Mouse (Mus musculus): ENCODE measurements around the gene Cux2.
"Not testable (repeated sequence)": the region's sequence is repeated elsewhere in the genome, so short reads cannot be mapped to it uniquely, and the experiment has no call there.

The Cux2 gene

DNA sequence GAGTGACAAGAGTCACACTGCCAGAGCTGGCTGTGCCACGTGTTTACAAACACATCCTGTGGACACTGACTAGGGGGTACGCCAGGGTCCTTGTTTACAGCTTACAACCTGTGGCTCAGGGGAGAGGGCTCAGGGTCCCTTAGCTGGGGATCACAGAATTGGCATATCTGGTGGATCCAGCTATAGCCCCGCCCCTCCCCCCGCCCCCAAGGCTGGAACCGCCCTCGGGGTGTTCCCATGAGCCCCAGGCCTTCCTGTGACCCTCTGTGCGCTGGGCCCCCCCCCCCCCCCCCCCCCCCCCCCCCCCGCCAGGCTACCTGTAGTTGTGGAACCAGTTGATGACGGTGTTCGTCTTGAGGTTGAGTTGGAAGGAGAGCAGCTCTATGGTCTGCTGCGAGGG lies 185.6 kb downstream of the Cux2 start:
- DNase-seq (ENCODE audit: low spot score): no peak

- DNase-seq (ENCODE audit: low spot score): no peak
Observed at GRCm38 (mm10) chr5:121861964-121862363, 187.9 kb downstream of the Cux2 start.

GRCm38 (mm10) chr5:121858427-121858826 lies 191.5 kb downstream of the Cux2 start:
- DNase-seq (ENCODE audit: low spot score): no peak

DNA sequence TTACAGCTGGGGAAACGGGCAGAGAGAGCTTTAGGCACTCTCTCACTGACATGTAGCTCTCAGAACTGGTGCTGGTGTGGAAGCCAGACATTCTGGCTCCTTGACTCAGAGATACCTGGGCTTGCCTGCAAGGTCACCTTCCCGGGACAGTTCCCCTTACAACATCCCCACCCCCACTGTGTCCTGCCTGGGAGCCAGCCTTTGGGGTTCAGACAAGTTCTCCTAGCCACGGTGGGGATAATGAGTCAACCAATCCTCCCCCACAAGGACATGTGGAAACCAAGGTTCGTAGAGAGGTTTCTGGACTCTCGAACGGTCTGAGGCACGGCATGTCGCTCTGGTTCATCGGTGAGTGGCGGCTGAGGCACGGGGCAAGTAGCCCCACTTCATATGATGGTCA lies 193.2 kb downstream of the Cux2 start:
- no peak for DNase-seq (ENCODE audit: low spot score)

DNA sequence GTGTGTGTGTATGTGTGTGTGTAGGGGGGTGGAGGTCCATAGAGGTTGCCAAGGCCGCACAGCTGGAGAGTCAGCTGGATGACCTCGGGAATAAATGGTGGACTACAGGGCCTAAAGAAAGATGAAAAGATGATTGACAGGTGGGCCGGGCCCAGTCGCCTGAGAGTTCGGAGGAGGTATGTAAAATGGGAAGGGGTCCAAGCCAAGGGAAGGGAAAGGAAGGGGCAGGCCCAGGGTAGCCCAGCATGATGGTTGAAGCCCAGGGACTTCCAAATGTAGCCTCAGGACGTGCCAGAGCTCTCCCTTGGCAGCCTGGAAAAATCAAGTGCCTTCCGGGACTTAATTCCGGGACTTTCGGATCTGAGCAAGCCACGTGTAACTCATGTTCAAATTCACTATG lies 195.1 kb downstream of the Cux2 start:
- no peak for DNase-seq (ENCODE audit: low spot score)

DNA sequence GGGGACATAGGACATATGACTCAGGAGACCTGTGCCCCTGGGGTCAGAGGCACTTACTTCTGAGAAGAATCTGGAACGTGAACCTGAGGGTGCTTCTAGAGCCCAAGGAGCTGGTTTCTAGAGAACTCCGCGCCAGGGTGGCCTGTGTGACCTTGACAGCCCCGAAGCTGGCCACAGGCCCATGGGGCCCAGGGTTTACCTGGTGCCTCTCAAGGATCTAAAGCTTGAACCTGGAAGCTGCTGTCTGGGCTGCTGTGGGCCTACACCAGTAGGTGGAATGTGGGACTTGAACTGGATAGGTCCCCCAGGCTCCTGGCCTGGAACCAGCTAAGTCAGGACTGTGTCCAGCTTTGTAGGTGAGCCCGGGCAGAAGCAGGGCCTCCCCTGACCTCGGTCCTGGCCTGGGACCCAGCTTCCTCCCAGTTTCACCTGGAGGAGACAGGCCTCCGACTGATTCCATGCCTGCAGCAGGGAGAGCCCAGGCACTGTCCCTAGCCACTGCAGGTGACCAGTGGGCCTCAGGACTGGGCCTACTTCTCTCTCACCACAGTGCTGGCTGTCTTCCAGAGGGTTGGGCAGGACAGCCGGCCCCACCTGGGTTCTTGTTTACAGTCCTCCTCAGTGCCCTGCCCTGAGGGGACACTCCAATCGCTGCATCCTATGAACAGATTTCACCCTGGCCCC lies 196.4 kb downstream of the Cux2 start:
- DNase-seq (ENCODE audit: low spot score): peak; percentile 35

DNA sequence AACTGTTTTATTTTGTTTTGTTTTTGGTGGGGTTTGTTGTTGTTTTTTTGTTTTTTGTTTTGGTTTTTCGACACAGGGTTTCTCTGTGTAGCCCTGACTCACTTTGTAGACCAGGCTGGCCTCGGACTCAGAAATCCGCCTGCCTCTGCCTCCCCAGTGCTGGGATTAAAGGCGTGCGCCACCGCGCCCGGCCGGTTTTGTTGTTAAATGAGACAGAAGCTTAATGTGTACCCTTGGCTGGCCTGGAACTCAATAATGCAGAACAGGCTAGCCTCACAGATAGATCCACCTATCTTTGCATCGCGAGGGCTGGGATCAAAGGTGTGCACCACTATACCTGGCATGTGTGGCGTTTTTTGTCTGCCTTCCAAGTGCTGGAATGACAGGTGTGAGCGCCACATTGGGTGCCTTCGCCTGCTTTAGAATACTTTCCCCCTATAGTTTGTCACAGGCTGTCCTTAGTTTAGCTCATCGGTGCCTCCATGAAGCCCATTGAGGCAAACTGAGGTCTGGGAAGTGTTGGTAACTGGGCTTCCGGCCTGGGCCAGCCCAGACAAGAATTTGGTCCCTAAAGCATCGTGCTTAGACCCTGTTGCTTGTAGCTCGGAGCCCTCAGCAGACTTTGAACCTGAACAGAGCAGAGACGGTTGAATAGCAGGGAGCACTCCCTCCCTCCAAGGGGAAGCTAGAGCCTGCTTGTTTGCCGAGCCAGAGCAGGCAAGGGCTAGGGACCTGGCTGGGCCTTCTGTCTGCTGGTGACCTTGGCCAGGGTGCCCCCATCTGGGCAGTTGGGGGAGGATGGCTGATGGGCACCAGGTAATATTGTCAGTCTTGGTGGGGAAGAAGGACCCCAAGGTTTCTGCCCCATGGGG lies 200.2 kb downstream of the Cux2 start:
- no peak for DNase-seq (ENCODE audit: low spot score)

GRCm38 (mm10) chr5:121848743-121849142 lies 201.2 kb downstream of the Cux2 start, which contains the start of gene Pheta1:
Pheta1 (plus strand) TSS chr5:121848984.
- DNase-seq (ENCODE audit: low spot score): peak; percentile 92

- DNase-seq (ENCODE audit: low spot score): peak; percentile 76
Observed at GRCm38 (mm10) chr5:121848035-121848519, 201.8 kb downstream of the Cux2 start.

DNA sequence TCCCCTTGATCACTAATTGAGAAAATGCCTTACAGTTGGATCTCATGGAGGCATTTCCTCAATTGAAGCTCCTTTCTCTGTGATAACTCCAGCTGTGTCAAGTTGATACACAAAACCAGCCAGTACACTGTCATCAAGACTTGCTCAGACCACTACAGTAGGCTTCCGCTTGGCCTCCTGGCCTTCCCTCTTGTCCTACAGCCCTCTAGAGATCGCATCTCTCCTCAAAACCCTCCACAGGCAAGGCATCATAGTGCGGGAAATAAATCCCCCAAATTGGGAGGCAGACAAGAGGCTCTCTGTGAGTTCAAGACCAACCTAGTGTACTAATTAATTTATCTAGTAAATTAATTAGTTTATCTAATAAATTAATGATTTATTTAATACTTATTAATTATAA lies 202.6 kb downstream of the Cux2 start:
- not testable (repeated sequence) for DNase-seq (ENCODE audit: low spot score)

- no peak for DNase-seq (ENCODE audit: low spot score)
Observed at GRCm38 (mm10) chr5:121846322-121846721, 203.6 kb downstream of the Cux2 start.

DNA sequence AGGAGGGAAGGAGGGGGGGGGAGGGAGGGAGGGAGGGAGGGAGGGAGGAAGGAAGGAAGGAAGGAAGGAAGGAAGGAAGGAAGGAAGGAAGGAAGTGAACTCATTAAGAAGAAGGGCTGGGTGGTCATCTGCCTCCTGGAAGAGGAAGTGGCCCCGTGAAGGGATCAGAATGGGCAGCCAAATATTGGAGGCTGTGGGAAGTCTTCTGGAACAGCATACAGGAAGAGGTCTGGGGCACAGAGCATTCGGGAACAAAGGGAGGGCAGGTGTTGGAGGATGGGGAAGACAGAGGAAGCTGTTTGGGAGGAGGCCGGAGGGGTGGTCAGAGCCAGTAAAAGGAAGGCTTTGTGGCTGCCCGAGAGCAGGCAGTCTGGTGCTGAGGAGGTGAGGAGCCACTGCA lies 204.5 kb downstream of the Cux2 start:
- DNase-seq (ENCODE audit: low spot score): no peak

DNA sequence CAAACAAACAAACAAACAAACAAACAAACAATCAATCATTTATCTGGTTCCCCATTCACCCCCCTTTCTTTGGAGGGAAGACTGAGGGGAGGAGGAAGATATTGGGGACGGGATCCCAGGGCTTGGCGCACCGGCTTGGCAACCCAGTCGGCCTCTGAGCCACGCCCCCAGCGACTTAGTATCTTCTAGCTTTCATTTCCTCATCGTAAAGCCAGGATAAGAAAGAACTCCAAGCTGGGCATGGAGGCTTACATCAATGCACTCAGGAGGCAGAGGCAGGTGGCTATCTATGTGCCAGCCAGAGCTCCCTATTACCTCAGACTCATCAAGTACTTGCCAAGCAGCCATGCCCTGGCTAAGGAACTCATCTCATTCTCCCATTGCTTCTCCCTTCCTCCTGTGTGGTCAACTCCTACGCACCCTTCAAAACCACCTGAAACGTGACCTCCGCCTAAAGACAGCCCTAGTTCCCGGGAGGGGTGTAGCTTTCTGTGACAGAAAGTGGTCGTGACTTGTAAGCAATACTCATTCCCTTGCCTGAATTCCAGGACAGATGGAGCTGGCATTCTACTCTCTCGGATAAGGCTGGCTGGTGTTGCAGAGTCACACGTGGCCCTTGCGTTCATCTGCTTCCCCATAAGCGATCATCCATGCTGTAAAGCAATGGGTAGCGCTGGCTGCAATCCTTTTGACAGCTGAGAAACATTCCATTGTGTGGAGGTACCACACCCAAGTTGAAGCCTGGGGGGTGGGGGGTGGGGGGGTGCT lies 206.6 kb downstream of the Cux2 start:
- DNase-seq (ENCODE audit: low spot score): peak; percentile 64

- peak; percentile 86 for DNase-seq (ENCODE audit: low spot score)
Observed at GRCm38 (mm10) chr5:121842665-121843118, 207.2 kb downstream of the Cux2 start.

GRCm38 (mm10) chr5:121841973-121842372 lies 207.9 kb downstream of the Cux2 start:
- peak; percentile 28 for DNase-seq (ENCODE audit: low spot score)

- no peak for DNase-seq (ENCODE audit: low spot score)
Observed at GRCm38 (mm10) chr5:121841516-121841915, 208.4 kb downstream of the Cux2 start.

DNA sequence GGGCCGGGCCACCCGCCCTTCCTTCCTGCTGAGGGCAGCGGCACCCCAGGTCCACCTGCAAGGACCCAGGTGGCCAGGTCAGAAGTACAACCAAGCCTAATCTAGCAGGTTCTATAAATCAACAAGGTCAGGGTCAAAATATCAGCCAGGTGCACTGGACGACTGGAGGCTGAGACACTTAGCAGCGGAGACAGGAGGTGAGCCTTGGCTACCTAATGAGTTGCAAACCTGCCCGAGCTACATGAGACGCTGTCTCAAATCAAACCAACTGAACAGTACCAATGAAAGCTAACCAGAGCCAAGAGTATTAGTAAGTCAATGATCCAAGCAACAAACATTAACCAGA lies 210.8 kb downstream of the Cux2 start:
- no peak for DNase-seq (ENCODE audit: low spot score)

DNA sequence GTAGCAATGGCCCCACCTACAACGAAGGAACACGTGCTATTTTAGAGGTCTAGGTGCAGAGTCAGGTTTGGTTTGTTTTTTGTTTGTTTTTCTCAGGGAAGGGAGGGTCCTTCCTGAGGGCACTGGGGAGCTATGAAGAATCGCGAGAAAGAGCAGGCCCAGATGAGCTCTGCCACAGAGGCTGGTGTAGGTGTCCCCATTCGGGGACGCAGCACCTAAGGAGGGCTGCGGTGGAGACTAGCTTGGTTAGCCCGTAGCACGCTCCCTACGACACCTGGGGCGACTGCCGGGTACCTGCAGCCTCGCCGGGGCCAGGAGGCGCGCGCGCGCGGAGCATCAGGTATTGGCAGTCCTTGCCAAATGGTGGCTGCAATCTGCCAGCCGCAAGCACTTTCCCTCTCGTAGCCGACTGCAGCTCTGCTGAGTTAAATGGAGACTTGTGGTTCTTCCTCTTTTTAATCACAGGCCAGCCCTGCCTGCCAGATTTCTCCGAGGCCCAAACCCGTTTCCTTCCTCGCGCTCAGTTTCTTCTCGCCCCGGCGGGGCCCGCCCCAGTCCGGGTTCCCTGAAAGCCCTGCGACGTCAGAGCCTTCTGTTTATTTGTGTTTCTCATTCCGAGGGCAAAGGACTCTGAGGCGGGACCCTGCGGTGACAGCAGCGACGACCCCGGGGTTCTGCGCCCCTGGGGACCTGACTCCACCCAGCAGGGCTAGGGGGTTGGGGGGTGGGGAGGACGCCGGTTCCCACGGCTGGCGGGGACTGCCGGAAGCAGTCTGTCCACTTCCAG lies 211.4 kb downstream of the Cux2 start:
- peak; percentile 65 for DNase-seq (ENCODE audit: low spot score)

DNA sequence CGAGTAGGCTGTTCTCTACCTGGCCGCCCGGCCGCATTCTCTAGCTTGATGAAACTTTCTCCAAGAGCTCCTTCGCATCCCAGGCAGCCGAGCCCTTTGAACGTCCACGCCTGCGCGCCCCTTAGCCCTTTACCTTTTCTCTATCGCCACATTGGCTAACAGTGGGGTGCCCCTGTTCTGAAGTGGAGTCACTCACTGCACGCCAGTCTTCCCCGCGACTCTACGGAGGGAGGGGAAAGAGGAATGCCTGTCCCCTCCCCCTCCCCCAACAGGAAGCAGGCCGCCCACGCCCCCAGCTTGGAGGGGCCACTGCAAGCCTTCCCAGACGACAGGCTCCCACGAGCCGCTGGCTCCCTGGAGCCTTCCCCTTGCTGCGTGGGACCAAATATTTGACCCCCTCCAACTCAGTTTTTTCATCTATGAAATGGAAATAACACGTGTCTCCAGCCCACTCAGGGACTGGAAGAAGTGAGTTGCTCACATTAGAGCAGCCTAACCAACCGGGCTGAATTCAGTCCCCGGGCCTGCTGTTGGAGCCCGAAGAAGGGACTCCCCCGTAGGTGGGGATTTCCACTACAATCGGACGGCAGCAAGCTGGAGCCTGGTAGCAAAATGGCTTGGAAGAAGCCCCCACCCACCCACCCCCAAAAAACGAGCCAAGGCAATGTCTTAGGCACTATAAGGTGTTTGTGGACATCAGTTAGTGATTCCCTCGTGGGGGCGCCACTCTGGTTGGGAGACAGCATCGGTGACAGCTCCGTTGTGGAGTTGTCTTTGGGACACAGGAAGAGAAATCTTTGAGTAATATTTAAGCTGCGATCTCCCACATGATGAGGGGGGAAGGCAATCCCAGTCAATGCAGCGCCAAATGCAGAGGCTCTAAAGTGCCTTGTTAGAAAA lies 212.2 kb downstream of the Cux2 start, which contains the start of gene Sh2b3:
Gene Sh2b3 (minus strand): TSS at position 206 of the 900 bp plus-strand sequence.
- DNase-seq (ENCODE audit: low spot score): peak; percentile 42

DNA sequence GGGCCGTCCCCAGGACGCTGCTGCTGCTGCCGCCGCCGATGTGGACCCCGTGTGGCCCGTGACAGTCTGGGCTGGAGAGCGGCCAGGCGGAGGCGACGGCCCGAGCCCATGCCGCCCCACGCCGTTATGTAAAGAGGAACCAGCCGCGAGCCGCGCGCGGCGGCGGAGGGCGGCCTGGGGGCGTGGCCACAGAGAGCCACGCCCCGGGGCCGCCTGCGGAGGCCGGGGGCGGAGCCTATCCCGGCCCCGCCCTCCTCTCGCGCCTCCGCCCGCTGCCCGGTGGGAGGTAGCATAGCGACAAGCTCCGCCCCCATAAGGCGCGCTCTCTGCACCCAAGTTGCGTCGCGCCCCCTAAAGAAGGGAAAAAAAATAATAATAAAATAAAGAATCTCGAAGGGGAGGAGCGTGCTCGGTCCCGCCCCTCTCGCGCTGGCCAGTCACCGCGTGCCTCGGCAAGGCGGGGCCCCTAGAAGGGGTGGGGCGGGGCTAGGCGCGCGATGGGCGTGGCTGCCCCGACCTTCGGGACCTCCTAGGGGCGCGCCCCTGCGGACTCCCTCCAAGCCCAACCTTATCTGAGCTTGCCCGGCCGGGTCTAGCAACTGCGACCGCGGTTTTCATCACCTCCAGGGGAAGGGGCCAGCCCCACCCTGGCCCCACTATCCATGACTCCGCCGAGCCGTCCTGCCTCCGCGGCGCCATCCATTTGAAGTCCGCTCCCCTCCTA lies 213.0 kb downstream of the Cux2 start:
- DNase-seq (ENCODE audit: low spot score): peak; percentile 96
